Mouse (Mus musculus) intestine, embryonic 15.5 days (tissue): ENCODE results near the gene Rfx7. TPM values are rescaled to one million over a fixed set of nuclear protein-coding genes. Genes with fewer than 3 reads are reported as not detected.

Experiments
- ATAC-seq: fragments of 200-750 bp; cut with Nextera tagmentation; 2 replicates; pipeline ENCODE4 v1.8.0; 2017; ENCODE audit warnings: moderate TSS enrichment, moderate library complexity
- H3K27ac ChIP-seq: fragments of 300-500 bp; sonication (generic); 2 replicates; pipeline ENCODE4 v1.5.1; 2015; ENCODE audit warnings: mild to moderate bottlenecking, inconsistent platforms
- H3K27me3 ChIP-seq: fragments of 300-500 bp; sonication (generic); replicated peaks from 2 replicates; pipeline ENCODE4 v1.6.1; 2015; ENCODE audit warnings: inconsistent platforms
- H3K36me3 ChIP-seq: fragments of 300-500 bp; sonication (generic); 2 replicates; pipeline ENCODE4 v1.6.1; 2015; ENCODE audit warnings: inconsistent platforms
- H3K4me1 ChIP-seq: fragments of 300-500 bp; sonication (generic); replicated peaks from 2 replicates; pipeline ENCODE4 v1.6.1; 2015; ENCODE audit warnings: inconsistent platforms
- H3K4me2 ChIP-seq: fragments of 300-500 bp; sonication (generic); replicated peaks from 2 replicates; pipeline ENCODE4 v1.6.1; 2015; ENCODE audit warnings: mild to moderate bottlenecking, inconsistent platforms
- H3K4me3 ChIP-seq: fragments of 300-500 bp; sonication (generic); replicated peaks from 2 replicates; pipeline ENCODE4 v1.5.1; 2015; ENCODE audit warnings: inconsistent platforms
- H3K9ac ChIP-seq: fragments of 300-500 bp; sonication (generic); 2 replicates; pipeline ENCODE4 v1.6.1; 2015; ENCODE audit warnings: inconsistent platforms
- H3K9me3 ChIP-seq: fragments of 300-500 bp; sonication (generic); 2 replicates; pipeline ENCODE4 v1.6.1; 2016; ENCODE audit warnings: inconsistent platforms
- WGBS: fragments of 180-500 bp; shearing (Covaris S2); methylation state at CpG from one replicate; pipeline ENCODE4 v1.1.7; 2015; 5-methylcytosine and 5-hydroxymethylcytosine counted together
- polyA plus RNA-seq: library from polyadenylated mRNA; unstranded; fragments of >200 nt; fragmentation: Nextera tagmentation; extraction: Ambion mirVana; gene quantifications from 2 replicates; pipeline ENCODE4 v1.2.1, GENCODE M21; 2015

The Rfx7 gene
- polyA plus RNA-seq, 1 experiment from 2014 or later, result 10.9 TPM

DNA sequence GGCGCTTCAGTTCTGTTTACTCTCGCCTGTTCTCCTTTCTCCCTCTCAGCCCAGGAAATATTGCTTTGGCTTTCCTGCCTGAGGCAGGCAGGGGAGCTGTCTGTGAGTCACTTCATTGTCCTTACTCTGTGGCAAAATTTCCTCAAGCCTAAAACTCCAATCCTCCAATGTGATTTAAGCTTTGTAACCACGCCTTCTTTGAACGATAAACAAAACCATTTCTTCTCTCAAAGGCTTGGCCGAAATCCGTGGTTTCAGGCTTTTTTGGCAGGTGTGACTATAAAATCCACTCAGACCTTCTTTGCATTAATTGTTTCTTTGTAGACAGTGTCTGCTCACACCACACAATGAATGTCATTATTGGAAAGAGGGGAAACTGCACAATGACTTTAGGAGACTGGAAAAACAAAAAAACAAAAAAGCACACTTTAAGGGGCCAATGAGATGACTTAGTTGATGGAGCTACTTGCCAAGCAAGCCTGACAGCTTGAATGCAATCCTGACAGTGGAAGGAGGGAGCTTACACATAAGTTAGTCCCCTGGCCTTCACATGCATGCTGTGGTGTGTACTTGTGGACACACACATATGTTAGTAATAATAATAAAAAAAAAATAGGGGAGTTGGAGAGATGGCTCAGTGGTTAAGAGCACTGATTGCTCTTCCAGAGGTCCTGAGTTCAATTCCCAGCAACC is 112.5 kb downstream of the Rfx7 start:
- Histone ChIP-seq H3K4me2 (no peak overlapping the region), H3K9ac (no peak overlapping the region), H3K4me3 (no peak overlapping the region), H3K9me3 (no peaks in the 10 kb centered on the region), H3K27me3 (no peaks in the 10 kb centered on the region), H3K27ac (peak overlapping the region; percentile 45), H3K4me1 (peaks cover 26% of the 10 kb centered on the region), H3K36me3 (no peaks in the 10 kb centered on the region)
- no peak for ATAC-seq
- WGBS, result 24% methylated on average over 6 of the region's 6 CpGs

DNA sequence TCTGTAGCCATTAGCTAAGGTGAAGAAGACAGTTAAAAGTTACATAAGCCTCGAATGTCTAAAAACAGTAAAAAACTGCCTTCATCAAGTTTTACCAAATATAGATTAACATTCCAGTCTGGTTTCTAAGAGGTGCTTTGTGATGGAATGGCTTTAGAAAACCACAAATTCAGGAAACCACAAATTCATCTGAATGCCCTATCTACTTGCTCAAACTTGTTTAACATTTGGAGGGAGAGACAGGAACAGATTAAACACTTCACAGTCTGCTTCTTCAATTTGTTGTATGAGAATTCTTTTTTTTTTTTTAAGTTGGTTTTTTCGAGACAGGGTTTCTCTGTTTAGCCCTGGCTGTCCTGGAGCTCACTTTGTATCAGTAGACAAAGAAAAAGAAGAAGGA is 117.7 kb downstream of the Rfx7 start:
- Histone ChIP-seq H3K4me3 (no peak overlapping the region), H3K4me1 (peaks cover 9% of the 10 kb centered on the region; the same call in 1 of the 2 replicates), H3K4me2 (no peak overlapping the region), H3K9ac (no peak overlapping the region), H3K36me3 (no peaks in the 10 kb centered on the region), H3K27me3 (no peaks in the 10 kb centered on the region), H3K9me3 (no peaks in the 10 kb centered on the region), H3K27ac (no peak overlapping the region)
- WGBS, result 46% methylated on average over 2 of the region's 2 CpGs
- no peak for ATAC-seq

DNA sequence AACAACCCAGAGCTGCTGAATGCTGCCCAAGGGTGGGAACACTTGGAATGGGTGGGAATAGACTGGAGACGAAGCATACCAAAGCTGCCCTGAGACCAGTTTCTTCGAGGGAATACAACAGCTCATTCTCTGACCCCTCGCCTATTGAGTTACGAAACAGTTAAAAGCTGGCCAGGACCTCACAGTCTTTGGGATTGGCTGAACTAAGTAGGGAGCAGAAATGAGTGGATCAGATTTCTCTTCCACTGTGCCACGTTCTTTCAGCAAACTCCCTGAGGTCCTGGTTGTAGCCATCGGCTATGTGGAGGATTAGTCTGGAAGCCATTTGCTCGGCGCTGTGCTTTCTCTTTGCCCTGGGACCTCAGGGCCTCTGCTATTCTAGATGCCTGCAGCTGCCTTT is 120.9 kb downstream of the Rfx7 start:
- Histone ChIP-seq H3K27ac (peak overlapping the region; percentile 77), H3K4me3 (0 out of 2 replicates have a peak overlapping the region, but pooled peaks have one; percentile 4), H3K36me3 (no peaks in the 10 kb centered on the region), H3K9ac (no peak overlapping the region), H3K4me2 (peak overlapping the region; percentile 41), H3K4me1 (peaks cover 11% of the 10 kb centered on the region; the same call in 1 of the 2 replicates), H3K27me3 (no peaks in the 10 kb centered on the region), H3K9me3 (no peaks in the 10 kb centered on the region)
- WGBS, result 13% methylated on average over 8 of the region's 8 CpGs
- ATAC-seq, result peak; percentile 64; the same call in 1 of the 2 replicates

DNA sequence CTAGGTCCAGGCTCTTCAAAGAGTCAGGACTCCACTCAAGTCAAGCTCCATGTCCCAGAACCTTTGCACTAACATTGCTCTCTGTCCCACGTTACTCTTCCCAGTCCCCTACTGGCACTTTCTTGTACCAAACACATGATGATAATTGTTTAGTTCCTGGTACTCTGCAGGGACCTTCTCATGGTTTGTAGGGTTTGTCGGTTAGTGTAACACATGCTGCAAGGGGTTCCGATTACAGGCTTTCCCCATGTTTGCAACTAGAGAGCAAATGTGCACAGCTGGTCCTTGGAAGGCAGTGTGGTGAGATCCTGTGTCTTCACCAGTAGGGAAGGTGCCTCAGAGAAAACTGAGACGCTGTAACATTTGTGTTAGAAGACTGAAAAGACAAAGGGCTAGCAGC is 121.5 kb downstream of the Rfx7 start:
- H3K27ac ChIP-seq, result peak overlapping the region; percentile 77
- ATAC-seq, result 0 out of 2 replicates have a peak, but pooled peaks have one; percentile 22
- 35% methylated on average over 4 of the region's 4 CpGs for WGBS
- H3K4me2 ChIP-seq, result peak overlapping the region; percentile 41
- peaks cover 11% of the 10 kb centered on the region; the same call in 1 of the 2 replicates for H3K4me1 ChIP-seq
- H3K4me3 ChIP-seq, result no peak overlapping the region
- no peaks in the 10 kb centered on the region for H3K9me3 ChIP-seq
- H3K27me3 ChIP-seq, result no peaks in the 10 kb centered on the region
- H3K9ac ChIP-seq, result no peak overlapping the region
- no peaks in the 10 kb centered on the region for H3K36me3 ChIP-seq

DNA sequence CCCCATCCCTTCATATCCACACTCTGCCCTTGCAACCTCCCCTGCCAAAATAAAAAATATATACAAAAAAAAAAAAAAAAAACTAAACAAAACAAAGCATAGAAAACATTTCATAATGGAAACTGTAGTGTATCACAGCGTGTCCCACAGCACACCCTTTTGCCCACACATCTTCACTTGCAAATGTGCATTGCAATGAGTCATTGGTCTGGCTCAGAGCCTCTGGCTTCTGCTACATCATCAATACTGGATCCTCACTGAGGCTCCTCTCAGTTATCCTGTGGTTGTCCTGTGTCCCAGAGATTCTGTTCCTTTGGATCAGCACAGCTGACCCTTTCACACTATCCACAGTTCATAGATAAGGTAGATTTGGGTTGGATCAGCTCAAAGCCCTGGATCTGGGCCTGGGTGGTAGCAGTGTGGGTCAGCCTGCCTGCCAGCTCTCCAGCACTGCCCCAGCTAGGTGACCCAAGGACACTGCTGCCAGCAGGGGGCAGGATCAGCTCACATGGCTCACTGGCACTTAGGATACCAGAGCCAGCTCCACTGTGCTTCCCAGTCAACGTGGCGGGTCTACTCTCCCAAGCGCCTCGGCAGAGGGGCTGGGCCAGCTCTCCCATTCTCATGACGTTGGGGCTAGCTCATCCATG is 122.7 kb downstream of the Rfx7 start:
- Histone ChIP-seq H3K27ac (no peak overlapping the region), H3K4me2 (no peak overlapping the region), H3K4me1 (peaks cover 11% of the 10 kb centered on the region; the same call in 1 of the 2 replicates), H3K9ac (no peak overlapping the region), H3K9me3 (no peaks in the 10 kb centered on the region), H3K27me3 (no peaks in the 10 kb centered on the region), H3K4me3 (no peak overlapping the region), H3K36me3 (no peaks in the 10 kb centered on the region)
- WGBS, result 55% methylated on average over 6 of the region's 6 CpGs
- ATAC-seq, result peak; percentile 57

DNA sequence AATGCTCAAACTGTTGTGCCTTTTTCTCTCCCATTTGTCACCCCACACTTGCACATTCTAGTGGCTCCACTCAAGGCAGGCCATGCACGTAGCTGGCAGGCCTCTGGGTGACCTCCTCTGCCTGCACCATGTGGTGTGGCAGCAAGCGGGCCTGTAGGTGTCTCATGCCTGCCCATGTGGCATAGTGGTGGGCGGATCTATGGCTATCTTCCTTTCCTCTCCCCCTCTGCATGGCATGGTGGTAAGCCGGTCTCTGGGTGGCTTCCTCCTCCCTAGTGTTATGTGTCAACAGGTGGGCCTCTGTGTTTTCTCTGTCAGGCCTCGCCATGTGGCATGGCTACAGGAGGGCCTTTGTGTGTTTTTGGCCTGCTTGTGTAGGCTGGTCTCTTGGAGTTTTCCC is 123.6 kb downstream of the Rfx7 start:
- 80% methylated on average over 5 of the region's 5 CpGs for WGBS
- no peak overlapping the region for H3K9ac ChIP-seq

DNA sequence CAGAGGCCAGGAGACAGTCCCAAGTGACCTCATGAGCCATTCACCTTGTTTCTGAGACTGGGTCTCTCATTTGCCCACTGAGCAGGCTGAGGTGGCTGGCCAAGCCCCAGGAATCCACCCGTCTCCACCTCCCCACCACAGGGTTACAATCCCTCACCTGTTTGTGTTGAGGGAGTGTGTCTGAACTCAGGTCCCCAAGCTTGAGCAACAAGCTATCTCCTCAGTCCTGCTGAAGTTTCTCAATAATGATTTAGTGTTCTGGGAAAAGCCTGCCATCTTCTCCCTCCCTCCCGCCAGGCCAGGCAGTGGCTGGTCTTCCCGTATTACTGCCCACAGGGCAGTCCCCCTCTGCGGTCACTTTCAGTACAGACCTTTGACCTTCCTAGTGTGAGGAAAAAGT is 124.5 kb downstream of the Rfx7 start:
- 48% methylated on average over 4 of the region's 4 CpGs for WGBS
- Histone ChIP-seq H3K4me2 (no peak overlapping the region), H3K4me3 (no peak overlapping the region), H3K27ac (no peak overlapping the region), H3K27me3 (no peaks in the 10 kb centered on the region), H3K36me3 (no peaks in the 10 kb centered on the region), H3K9ac (no peak overlapping the region), H3K4me1 (peaks cover 11% of the 10 kb centered on the region; the same call in 1 of the 2 replicates), H3K9me3 (no peaks in the 10 kb centered on the region)
- no peak for ATAC-seq

More for the DNA sequence above, 123.6 kb downstream of the Rfx7 start:
- Histone ChIP-seq H3K27me3 (no peaks in the 10 kb centered on the region), H3K4me3 (no peak overlapping the region), H3K36me3 (no peaks in the 10 kb centered on the region), H3K27ac (no peak overlapping the region), H3K9me3 (no peaks in the 10 kb centered on the region), H3K4me1 (peaks cover 11% of the 10 kb centered on the region; the same call in 1 of the 2 replicates), H3K4me2 (no peak overlapping the region)
- no peak for ATAC-seq

DNA sequence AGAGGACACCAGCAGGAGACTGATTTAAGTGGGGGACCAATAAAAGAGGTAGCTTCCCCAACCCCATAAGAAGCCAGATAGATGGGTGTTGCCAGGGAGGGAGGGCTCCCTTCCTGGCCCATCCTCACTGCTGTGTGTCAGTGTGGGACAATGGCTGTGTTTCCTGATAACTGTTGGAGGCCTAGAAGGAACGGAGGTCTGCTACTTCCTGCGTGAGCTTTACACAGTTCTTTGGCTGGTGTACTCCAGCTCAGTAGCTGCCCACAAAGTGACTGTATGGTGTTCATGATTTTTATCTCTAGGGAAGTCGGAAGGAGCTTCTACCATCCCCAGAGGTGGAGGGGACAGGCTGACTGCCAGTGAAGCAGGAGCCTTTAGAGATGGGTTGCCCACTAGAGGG is 124.9 kb downstream of the Rfx7 start:
- no peak overlapping the region for H3K27ac ChIP-seq
- no peaks in the 10 kb centered on the region for H3K27me3 ChIP-seq
- no peaks in the 10 kb centered on the region for H3K36me3 ChIP-seq
- no peak overlapping the region for H3K4me2 ChIP-seq
- no peak overlapping the region for H3K4me3 ChIP-seq
- no peak overlapping the region for H3K9ac ChIP-seq
- peaks cover 11% of the 10 kb centered on the region; the same call in 1 of the 2 replicates for H3K4me1 ChIP-seq
- WGBS, result 67% methylated on average over 3 of the region's 3 CpGs
- no peak for ATAC-seq
- no peaks in the 10 kb centered on the region for H3K9me3 ChIP-seq

DNA sequence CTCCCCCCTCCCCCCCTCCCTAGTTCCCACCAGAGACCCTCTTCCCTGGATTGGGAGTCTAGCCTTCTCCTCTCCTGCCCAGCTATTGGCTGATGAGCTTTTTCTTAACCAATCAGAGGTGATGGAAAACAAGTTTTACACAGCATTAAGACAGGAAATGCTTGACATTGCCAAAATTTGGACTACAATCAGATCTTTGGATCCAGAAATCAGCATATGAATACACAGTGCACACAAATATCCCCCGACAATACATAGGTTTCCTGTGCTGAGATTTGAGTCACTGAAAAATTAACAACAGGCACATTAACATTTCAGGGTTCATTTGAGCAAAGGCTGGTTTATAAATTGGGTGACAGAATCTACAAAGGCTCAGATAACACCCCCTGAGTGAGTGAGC is 125.7 kb downstream of the Rfx7 start:
- no peak overlapping the region for H3K4me3 ChIP-seq
- no peak for ATAC-seq
- H3K4me2 ChIP-seq, result no peak overlapping the region
- peaks cover 8% of the 10 kb centered on the region; the same call in 1 of the 2 replicates for H3K4me1 ChIP-seq
- 85% methylated on average over 1 of the region's 1 CpGs for WGBS
- no peak overlapping the region for H3K9ac ChIP-seq
- H3K27ac ChIP-seq, result no peak overlapping the region
- no peaks in the 10 kb centered on the region for H3K36me3 ChIP-seq
- no peaks in the 10 kb centered on the region for H3K27me3 ChIP-seq
- no peaks in the 10 kb centered on the region for H3K9me3 ChIP-seq

DNA sequence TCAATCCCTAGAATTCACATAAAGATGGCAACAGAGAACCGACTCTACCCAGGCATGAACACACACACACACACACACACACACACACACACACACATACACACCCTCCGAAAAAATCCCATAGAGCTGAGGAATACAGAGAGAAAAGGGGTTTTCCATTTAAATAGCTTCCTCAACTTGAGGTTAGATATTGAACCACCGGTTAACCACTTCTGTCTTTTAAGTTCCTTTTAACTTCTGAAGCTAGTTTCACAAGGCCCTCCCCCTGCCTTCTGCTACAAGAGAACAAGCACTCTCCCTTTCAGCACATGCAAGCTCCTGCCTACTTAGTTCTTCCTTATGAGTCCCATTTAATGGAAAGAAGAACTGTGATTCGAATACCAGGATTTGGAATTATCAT is 128.1 kb downstream of the Rfx7 start:
- Histone ChIP-seq H3K27ac (no peak overlapping the region), H3K4me1 (peaks cover 14% of the 10 kb centered on the region), H3K27me3 (no peaks in the 10 kb centered on the region), H3K4me2 (no peak overlapping the region), H3K4me3 (no peak overlapping the region), H3K9ac (no peak overlapping the region), H3K9me3 (no peaks in the 10 kb centered on the region), H3K36me3 (no peaks in the 10 kb centered on the region)
- ATAC-seq, result no peak
- WGBS, result 80% methylated on average over 4 of the region's 4 CpGs

DNA sequence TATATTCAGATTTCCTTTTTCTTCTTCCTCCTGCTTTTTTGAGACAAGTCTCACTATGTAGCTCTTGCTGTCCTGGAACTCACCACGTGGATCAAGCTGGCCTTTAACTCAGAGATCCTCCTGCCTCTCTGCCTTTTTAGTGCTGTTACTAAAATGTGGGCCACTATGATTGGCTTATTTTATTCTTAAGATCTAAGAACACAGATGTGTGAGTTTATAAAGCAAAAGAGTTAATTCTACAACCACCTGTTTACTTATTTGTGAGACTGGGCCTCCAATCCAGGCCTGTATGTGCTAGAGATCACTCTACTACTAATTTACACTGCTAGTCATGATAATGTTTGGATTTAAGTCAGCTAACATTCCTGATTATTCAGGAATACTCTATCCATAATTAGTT is 128.9 kb downstream of the Rfx7 start:
- WGBS, result 60% methylated on average over 1 of the region's 1 CpGs
- ATAC-seq, result no peak
- H3K9me3 ChIP-seq, result no peaks in the 10 kb centered on the region
- no peaks in the 10 kb centered on the region for H3K27me3 ChIP-seq
- H3K27ac ChIP-seq, result peak overlapping the region; percentile 19; the same call in 1 of the 2 replicates
- H3K9ac ChIP-seq, result no peak overlapping the region
- peaks cover 3% of the 10 kb centered on the region; the same call in 1 of the 2 replicates for H3K36me3 ChIP-seq
- no peak overlapping the region for H3K4me3 ChIP-seq
- no peak overlapping the region for H3K4me2 ChIP-seq
- H3K4me1 ChIP-seq, result peaks cover 20% of the 10 kb centered on the region

DNA sequence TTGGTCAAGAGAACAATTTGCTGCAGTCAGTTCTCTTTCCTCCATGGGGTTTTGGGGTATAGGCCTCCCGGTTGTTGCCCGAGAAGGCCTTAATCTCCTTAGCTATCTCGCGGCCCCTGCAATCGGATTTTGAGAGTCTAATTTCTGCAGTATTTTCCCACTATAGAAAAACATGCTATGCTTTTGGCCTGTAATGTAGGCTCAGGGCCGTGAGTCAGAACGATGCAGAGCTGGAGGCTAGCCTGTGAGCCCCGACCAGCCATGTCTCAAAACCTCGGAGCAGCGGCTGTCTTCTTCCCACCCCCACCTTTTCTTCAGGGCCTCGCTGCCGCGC is 129.5 kb downstream of the Rfx7 start:
- Histone ChIP-seq H3K4me3 (peak overlapping the region; percentile 99), H3K9ac (peak overlapping the region; percentile 100), H3K9me3 (no peaks in the 10 kb centered on the region), H3K4me2 (peak overlapping the region; percentile 82), H3K27ac (peak overlapping the region; percentile 99), H3K36me3 (peaks cover 3% of the 10 kb centered on the region; the same call in 1 of the 2 replicates), H3K4me1 (peaks cover 20% of the 10 kb centered on the region), H3K27me3 (no peaks in the 10 kb centered on the region)
- ATAC-seq, result no peak
- WGBS, result 1% methylated on average over 13 of the region's 13 CpGs
